Mouse (Mus musculus) stomach, postnatal 0 days (tissue): ENCODE measurements around the gene Chchd5.

Experiments used
- CTCF ChIP-seq: IDR thresholded peaks from 2 replicates; pipeline ENCODE4 v1.5.1; 2016; ENCODE audit warnings: antibody characterized with exemption, low read depth, mild to moderate bottlenecking, moderate library complexity
- EP300 ChIP-seq: optimal IDR thresholded peaks from 2 replicates; pipeline ENCODE3; 2016; ENCODE audit warnings: antibody characterized with exemption

GRCm38 (mm10) chr2:129139906-129140305 is 10.4 kb downstream of the Chchd5 start:
- TF ChIP-seq CTCF: no peak
- TF ChIP-seq EP300: no peak
